Mouse (Mus musculus) macrophage (primary cell): ENCODE data around the gene Il18. TPM values are rescaled to one million over a fixed set of nuclear protein-coding genes. Genes with fewer than 3 reads are reported as not detected.

Experiments
- H3K27ac ChIP-seq: fragments of 350-480 bp; formaldehyde crosslinking; 2 replicates; pipeline ENCODE4 v1.9.0; 2021
- H3K36me3 ChIP-seq: fragments of 350-480 bp; formaldehyde crosslinking; 2 replicates; pipeline ENCODE4 v1.9.0; 2021; ENCODE audit errors: inconsistent target
- H3K4me3 ChIP-seq: fragments of 350-480 bp; formaldehyde crosslinking; 2 replicates; pipeline ENCODE4 v1.9.0; 2021; ENCODE audit errors: inconsistent target
- H3K79me2 ChIP-seq: fragments of 350-480 bp; formaldehyde crosslinking; 2 replicates; pipeline ENCODE4 v1.9.0; 2021; ENCODE audit errors: inconsistent target
- WGBS: methylation state at CpG from one replicate; pipeline ENCODE4 v1.1.7; 2026; ENCODE audit warnings: inconsistent platforms; ENCODE audit not compliant: missing documents; 5-methylcytosine and 5-hydroxymethylcytosine counted together
- polyA plus RNA-seq: library from polyadenylated mRNA; stranded (reverse); fragments of 250-400 nt; gene quantifications from 3 replicates; pipeline ENCODE4 v1.2.4, GENCODE M21; 2018; ENCODE audit warnings: inconsistent platforms

Il18 gene
- polyA plus RNA-seq, 1 experiment from 2014 or later, result 59.1 TPM

DNA sequence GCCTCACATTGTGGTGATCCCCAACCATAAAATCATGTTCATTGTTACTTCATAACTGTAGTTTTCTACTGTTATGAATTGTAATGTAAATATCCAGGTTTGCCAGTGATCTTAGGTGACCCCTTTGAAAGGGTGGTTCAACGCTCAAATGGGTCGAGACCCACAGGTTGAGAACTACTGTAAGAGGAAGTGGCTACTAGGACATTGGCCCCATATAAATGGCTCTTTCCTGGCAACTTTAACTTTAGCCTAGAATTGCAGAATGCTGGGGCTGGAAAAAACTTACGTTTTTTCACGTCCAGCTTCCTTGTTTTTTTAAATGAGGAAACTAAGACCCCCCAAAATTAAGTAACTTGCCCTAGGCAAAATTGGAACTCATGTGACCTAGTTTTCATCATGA is 12.7 kb downstream of the Il18 start:
- WGBS, result 11% methylated on average over 4 of the region's 4 CpGs
- no peaks in the 10 kb centered on the region for H3K79me2 ChIP-seq
- H3K4me3 ChIP-seq, result no peak overlapping the region
- H3K36me3 ChIP-seq, result peaks cover 13% of the 10 kb centered on the region; the same call in 1 of the 2 replicates
- no peak overlapping the region for H3K27ac ChIP-seq

DNA sequence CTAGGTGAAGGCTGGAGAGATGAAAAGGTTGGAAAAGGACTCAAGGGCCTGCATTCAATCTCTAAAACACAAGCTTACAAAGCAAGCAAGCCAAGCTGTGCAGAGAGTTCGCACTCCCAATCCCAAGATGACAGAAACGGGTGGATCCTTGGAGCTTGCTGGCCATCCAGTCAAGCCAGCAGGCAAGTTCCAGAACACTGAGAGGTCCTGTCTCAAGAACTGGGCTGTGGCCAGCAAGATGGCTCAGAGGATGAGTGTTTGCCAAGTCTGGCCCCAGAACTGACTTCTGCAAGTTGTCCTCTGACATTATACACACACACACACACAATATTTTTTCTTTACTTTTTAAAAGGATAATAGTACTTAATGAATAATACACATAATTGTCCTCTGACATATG is 13.3 kb downstream of the Il18 start:
- H3K4me3 ChIP-seq, result no peak overlapping the region
- no peak overlapping the region for H3K27ac ChIP-seq
- no peaks in the 10 kb centered on the region for H3K79me2 ChIP-seq
- H3K36me3 ChIP-seq, result peaks cover 13% of the 10 kb centered on the region; the same call in 1 of the 2 replicates
- WGBS, result 81% methylated on average over 2 of the region's 2 CpGs

DNA sequence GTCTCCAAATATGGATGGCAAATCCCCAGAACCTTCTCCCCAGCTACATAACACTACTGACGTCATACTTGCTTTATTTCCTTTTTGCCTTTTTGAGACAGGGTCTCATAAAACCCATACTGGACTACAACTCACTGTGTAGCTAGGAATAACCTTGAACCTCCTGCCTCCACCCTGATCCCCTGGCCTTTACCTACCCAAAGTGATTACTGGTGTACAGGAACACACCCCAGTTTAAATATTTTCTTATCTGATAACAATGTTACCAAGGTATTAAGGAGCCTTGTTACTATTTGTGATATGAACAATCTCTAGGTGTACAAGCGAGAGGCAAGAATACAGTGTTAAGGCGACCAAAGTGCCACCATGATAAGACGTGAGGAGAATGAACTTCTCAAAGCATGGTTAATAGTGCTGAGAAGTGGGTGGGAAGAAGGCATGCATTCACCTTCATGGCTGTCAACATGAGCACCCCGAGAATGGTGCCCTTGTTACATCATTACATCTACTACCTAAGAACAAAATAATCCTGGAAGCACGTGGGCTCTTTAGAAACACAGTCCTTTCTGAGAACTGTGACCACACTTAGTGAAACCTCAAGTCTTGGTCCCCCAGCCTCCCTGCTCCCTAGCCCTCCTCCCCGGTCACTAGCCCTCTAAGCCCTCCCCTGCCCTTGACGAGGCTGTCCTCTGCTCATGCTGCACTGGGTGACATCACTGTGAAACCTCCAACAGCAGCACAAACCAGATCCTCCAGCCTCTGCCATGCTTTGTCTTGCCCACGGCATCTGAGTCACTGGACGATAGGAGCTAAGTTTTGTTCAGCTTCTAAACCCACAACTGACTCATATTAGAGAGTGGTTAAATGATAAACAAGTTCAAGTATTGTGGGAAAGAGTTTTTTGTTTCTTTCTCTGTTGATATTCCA is 15.2 kb downstream of the Il18 start:
- WGBS, result 85% methylated on average over 9 of the region's 10 CpGs
- H3K79me2 ChIP-seq, result no peaks in the 10 kb centered on the region
- H3K4me3 ChIP-seq, result no peak overlapping the region
- peaks cover 29% of the 10 kb centered on the region; the same call in 1 of the 2 replicates for H3K36me3 ChIP-seq
- no peak overlapping the region for H3K27ac ChIP-seq

DNA sequence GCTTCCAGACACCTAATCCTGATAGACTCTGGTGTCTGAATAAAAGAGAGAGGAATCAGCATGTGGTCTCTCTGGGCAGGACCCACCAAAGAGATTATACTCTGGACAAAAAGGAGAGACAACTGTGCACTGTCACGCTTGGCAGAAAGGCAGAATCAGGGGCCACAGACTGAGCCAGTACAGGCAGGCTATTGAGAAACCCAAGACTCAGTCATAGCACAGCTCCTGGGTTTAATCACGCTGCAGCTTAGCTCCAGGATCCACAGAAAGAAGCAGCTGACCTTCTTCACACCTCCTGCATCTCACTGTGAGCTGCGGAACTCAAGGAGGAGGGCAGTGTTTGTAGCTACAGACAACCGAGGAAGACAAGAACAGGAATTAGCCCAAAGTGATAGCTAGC is 25.7 kb downstream of the Il18 start:
- no peak overlapping the region for H3K27ac ChIP-seq
- no peak overlapping the region for H3K4me3 ChIP-seq
- peaks cover 18% of the 10 kb centered on the region for H3K36me3 ChIP-seq
- 93% methylated on average over 4 of the region's 4 CpGs for WGBS
- no peaks in the 10 kb centered on the region for H3K79me2 ChIP-seq

DNA sequence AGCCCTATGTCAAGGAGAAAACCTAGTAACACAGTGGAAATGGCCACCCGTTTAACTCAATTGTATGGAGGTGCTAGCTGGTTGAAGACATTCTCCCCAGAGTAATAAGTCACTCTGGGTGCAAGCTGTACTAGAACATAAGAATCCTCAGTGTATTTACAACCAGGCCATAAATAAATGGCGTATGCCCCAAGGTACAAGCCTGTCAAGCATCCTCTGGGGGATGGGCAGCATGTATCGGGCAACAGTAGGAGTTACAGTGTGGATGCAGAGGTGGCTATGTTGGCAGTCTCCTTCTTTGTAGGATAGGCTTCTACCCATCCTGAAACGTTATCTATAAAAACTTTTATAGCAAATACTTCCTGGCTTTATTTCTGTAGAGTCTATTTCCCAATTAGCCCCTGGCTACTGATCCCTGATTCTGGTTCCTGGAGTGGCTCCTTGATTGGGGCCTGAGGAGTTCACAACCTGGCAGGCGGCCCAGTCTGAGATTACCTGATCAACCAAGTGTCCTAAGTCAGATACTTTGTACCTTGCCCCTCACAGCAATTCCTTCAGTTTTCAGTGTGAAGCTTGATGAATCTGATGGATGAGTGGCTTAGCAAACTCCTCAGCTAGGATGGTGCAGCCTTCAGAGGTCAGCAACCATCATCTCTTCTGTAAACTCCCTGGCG is 30.7 kb downstream of the Il18 start:
- 95% methylated on average over 6 of the region's 6 CpGs for WGBS
- no peak overlapping the region for H3K4me3 ChIP-seq
- H3K36me3 ChIP-seq, result peaks cover 15% of the 10 kb centered on the region
- H3K79me2 ChIP-seq, result no peaks in the 10 kb centered on the region
- no peak overlapping the region for H3K27ac ChIP-seq

DNA sequence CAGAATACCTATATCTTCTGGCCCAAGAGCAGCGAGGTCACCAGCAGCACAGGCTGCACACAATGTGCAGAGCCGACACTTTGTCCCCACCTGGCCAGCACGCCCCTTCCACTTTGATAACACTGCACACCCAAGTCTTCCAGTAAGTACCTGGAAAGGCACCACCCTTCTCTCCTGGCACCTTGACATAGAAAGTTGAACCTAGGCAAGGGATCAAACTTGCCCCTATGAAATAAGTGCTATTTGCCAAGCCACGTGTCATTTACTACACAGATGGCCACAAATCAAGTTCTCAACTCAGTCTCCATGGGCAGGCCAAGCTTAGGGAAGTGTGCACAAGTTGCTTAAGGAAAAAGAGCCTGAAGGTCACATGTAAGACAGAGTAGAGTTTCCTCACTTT is 32.3 kb downstream of the Il18 start:
- Histone ChIP-seq H3K4me3 (no peak overlapping the region), H3K79me2 (no peaks in the 10 kb centered on the region), H3K36me3 (peaks cover 4% of the 10 kb centered on the region), H3K27ac (no peak overlapping the region)
- WGBS, result 86% methylated on average over 4 of the region's 4 CpGs

DNA sequence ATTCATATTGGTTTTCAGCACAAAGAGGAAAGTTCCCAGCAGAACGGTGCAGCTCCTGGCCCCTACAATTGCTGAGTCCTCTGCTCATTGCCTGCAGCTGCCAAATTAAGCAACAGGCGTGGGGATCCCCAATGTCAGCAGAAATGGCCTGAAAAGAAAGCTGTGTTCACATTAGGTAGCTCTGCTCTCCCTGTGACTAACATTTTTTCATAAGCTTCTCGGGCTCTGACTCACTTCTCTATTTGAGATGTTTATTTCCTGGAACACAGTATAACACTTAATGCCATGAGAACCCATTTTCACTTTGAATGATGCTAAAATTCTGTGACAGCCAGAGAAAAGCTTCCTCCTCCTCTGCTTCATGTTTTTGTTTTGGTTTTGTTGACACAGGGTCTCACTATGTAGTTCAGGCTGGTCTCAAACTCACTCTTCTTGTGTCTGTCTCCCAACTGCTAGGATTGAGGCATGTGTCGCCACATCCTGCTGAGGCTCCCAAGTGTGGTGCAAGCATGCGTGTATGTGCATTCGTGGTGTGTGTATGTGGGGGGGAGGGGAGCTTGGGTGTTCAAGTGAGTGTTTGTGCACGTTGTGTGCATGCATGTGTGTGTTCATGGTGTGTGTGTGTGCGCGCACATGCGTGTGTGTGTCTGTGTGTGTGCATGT is 36.4 kb downstream of the Il18 start:
- peak overlapping the region; percentile 69 for H3K27ac ChIP-seq

DNA sequence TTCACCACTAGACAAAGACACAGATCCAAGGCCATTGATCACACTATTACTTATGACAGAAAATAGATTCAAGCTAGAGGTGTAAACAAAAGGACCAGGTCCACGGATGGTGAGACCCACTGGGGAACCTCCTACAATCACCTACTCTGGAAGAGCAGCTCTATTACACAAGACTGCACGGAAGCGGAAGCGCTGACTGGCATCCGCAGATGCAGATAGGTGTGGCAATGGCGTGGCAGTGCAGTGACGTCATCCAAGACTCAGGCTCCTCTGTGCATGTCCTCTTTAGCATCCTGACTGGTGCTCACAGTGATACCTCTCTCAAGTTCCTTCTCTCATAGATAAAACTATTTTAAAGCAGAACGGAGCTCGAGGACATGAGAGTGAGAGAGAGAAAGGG is 38.3 kb downstream of the Il18 start:
- Histone ChIP-seq H3K4me3 (no peak overlapping the region), H3K79me2 (no peaks in the 10 kb centered on the region), H3K27ac (no peak overlapping the region), H3K36me3 (peaks cover 26% of the 10 kb centered on the region)
- 50% methylated on average over 6 of the region's 9 CpGs for WGBS

More for the DNA sequence above, 36.4 kb downstream of the Il18 start:
- Histone ChIP-seq H3K36me3 (peaks cover 6% of the 10 kb centered on the region), H3K79me2 (no peaks in the 10 kb centered on the region), H3K4me3 (peak overlapping the region; percentile 9; the same call in 1 of the 2 replicates)
- WGBS, result 4% methylated on average over 7 of the region's 10 CpGs

DNA sequence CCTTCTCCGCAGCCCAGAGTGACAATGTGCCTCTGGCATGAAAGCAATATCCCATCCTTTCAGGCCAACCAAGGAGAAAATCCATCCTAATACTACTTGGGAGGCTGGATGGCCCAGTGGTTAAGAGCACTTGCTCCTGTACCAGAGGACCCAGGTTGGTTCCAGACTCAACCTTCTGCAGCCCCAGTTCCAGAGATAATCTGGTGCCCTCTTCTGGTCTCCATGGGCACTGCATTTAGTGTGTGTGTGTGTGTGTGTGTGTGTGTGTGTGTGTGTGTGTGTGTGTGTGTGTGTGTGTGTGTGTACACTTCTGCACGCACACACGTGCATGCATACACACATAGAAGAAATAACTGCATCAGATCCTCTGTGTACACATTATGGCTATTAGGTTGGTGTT is 38.9 kb downstream of the Il18 start:
- Histone ChIP-seq H3K4me3 (no peak overlapping the region), H3K36me3 (peaks cover 32% of the 10 kb centered on the region), H3K27ac (no peak overlapping the region), H3K79me2 (no peaks in the 10 kb centered on the region; the same call in 1 of the 2 replicates)
- WGBS, result 94% methylated on average over 2 of the region's 3 CpGs

DNA sequence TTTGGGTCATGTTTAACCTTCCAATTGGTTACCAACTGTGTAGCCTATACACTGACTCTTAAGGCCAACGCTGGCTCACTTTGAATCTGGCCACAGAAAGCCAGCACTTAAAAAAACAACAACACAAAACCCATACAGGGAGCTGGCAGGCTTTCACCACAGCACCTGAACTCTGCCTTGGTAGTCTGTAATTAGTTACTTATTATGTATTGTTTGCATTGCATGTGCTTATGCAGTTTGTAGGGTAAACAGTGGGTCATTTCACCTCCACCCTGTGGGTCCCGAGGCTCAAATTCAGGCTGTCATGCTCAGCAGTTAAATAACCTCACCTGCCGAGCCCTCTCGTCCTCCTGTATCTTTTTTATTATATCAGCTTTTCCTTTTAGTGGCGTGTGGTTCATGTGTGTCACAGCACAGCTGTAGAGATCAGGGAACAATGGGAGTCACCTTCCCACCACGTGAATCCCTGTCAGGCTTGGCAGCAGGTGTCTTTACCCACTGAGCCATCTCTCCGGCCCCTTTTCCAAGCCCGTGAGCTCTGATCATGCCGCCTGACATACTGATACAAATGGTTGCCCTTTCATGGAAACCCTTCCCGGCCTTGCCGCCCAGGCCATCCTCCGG is 40.3 kb downstream of the Il18 start:
- H3K4me3 ChIP-seq, result no peak overlapping the region
- peaks cover 45% of the 10 kb centered on the region for H3K36me3 ChIP-seq
- WGBS, result 96% methylated on average over 12 of the region's 12 CpGs
- H3K79me2 ChIP-seq, result peaks cover 11% of the 10 kb centered on the region
- no peak overlapping the region for H3K27ac ChIP-seq

DNA sequence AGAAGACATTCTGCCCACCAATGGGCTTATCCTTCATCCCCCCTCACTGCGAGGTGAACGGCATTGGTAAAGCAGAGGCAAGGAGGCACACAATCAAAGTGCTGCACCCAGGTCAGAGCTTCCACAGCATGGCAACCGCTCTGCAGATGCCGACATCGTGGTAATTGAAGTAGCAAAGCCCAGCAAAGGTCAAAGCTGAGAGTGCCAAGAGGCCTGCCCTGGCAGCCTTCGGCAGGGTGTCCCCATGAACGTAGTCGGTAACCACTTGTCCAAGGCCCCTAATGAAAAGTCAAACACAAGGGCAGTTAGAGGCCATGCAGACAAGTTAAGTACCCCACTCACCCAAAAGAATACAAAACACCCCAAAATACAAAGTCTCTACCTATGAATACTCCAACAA is 42.3 kb downstream of the Il18 start:
- 98% methylated on average over 8 of the region's 8 CpGs for WGBS
- H3K36me3 ChIP-seq, result peaks cover 54% of the 10 kb centered on the region
- peaks cover 32% of the 10 kb centered on the region for H3K79me2 ChIP-seq
- H3K27ac ChIP-seq, result no peak overlapping the region
- no peak overlapping the region for H3K4me3 ChIP-seq

DNA sequence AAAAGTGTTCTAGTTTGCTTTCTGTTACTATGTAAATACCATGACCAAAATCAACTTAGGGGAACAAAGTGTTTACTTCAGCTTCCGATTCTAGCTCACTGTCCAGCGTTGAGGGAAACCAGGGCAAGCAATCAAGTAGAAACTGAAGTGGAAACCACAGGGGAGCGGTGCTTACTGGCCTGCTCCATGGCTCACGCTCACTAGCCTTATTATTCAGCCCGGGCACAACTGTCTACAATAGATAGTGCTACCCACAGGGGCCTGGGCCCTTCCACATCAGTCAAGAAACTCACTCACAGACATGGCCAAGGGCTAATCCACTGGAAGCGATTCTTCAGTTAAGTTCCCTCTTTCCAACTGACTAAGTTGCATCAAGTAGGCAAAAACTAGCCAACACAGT is 46.9 kb downstream of the Il18 start:
- no peak overlapping the region for H3K27ac ChIP-seq
- H3K79me2 ChIP-seq, result peaks cover 67% of the 10 kb centered on the region
- peaks cover 42% of the 10 kb centered on the region for H3K36me3 ChIP-seq
- 76% methylated on average over 6 of the region's 6 CpGs for WGBS
- no peak overlapping the region for H3K4me3 ChIP-seq

DNA sequence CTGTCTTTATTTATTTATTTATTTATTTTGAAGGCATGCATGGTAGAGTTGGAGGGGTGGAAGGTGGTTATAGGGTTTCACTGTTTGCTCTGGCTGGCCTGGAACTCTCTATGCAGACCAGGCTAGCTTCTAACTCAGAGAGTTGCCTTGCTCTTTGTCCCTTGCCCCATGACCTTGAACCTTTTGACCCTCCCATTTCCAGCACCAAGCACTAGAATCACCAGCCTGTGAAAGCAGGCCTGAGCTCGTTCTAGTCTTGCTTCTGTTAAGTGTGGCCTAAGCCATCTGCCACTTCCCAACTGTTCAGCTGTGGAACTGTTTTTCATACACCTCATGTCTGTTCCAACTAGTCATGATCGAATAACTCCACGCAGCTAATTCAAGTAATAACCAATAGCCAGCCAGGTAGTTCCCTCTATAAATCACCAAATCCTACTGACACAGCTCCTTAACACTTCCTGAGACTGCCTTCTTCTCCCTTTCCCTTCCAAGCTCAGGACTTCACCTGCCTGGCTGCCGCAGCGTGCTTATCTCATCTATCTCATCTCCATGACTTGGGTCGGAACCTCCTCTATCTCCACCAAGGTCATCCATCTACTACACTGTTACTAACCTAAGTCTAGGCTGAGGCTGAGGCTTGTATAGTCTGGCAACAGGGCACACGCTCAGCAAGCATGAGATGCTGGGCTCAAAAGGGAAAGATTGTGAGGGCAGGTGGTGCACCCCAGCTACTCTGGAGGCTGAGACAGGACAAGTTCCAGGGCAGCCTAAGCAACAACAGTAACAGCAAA is 47.6 kb downstream of the Il18 start:
- Histone ChIP-seq H3K27ac (peak overlapping the region; percentile 71; the same call in 1 of the 2 replicates), H3K36me3 (peaks cover 40% of the 10 kb centered on the region), H3K4me3 (peak overlapping the region; percentile 98), H3K79me2 (peaks cover 67% of the 10 kb centered on the region)
- 72% methylated on average over 7 of the region's 7 CpGs for WGBS
